Mouse (Mus musculus) gastrocnemius, postnatal 25 days (tissue): ENCODE results near the gene Krt82. TPM values are rescaled to one million over a fixed set of nuclear protein-coding genes. Genes with fewer than 3 reads are reported as not detected.
A peak's percentile ranks its signal among the peaks of the same experiment; 100 is the strongest.

Experiments used
- DNase-seq: peaks from one replicate; pipeline ENCODE4 v3.0.0; 2022
- microRNA-seq, 2 experiments: library from miRNA; unstranded; fragments of <30 nt; microRNA quantifications; one replicate each; pipeline ENCODE4 v1.2.0; 2021; ENCODE audit warnings: borderline replicate concordance in 2 of 2
- total RNA-seq, 2 experiments: library from RNA; stranded (reverse); gene quantifications; 1 replicate in 1 of 2; 2 replicates in 1 of 2; pipeline ENCODE4 v1.2.3; 2021

The Krt82 gene
- total RNA-seq, 2 experiments from 2014 or later, result not detected

GRCm38 (mm10) chr15:101508247-101508646 is 42.2 kb downstream of the Krt82 start:
- DNase-seq, result no peak

GRCm38 (mm10) chr15:101506896-101507758 is 43.3 kb downstream of the Krt82 start:
- no peak for DNase-seq

- DNase-seq, result peak; percentile 22
Observed at GRCm38 (mm10) chr15:101497181-101497580, 53.3 kb downstream of the Krt82 start.

GRCm38 (mm10) chr15:101495266-101495665 is 55.2 kb downstream of the Krt82 start:
- no peak for DNase-seq

- peak; percentile 14 for DNase-seq
Observed at GRCm38 (mm10) chr15:101494203-101494602, 56.3 kb downstream of the Krt82 start.

GRCm38 (mm10) chr15:101493713-101494112 is 56.8 kb downstream of the Krt82 start:
- no peak for DNase-seq

- DNase-seq, result no peak
Observed at GRCm38 (mm10) chr15:101492718-101493117, 57.7 kb downstream of the Krt82 start.

GRCm38 (mm10) chr15:101491431-101491830 is 59.0 kb downstream of the Krt82 start, which contains the start of gene Krt83:
TSS of gene Krt83 (minus strand) at chr15:101491512.
- DNase-seq, result no peak

Small RNA genes lying within 50 kb of the gene (microRNA-seq; reads per million reads assigned to microRNA genes)
- gene Gm44393 (0 reads per million in 2 experiments), gene Gm44460 (0 reads per million in 2 experiments)

Other genes starting within 250 kb of the Krt82 start
- 1 to 10 TPM; 1.6 to 1.9 TPM for gene Krt80, start 180.5 kb downstream of the Krt82 start, total RNA-seq
- gene Krt7, start 139.6 kb downstream of the Krt82 start, total RNA-seq, result not detected
- gene Krt87, start 111.9 kb downstream of the Krt82 start, total RNA-seq, result not detected
- not detected for gene Krt88, start 102.9 kb downstream of the Krt82 start, total RNA-seq
- gene Krt81, start 86.9 kb downstream of the Krt82 start, total RNA-seq, result not detected
- not detected for gene Krt86, start 77.2 kb downstream of the Krt82 start, total RNA-seq
- gene Krt83, start 59.2 kb downstream of the Krt82 start, total RNA-seq, result not detected
- not detected for gene Gm49425, start 33.4 kb downstream of the Krt82 start, total RNA-seq
- not detected for gene Krt84, start 17.8 kb downstream of the Krt82 start, total RNA-seq
- gene Krt90, start 12.3 kb upstream of the Krt82 start, total RNA-seq, result not detected
- gene Krt75, start 23.2 kb upstream of the Krt82 start, total RNA-seq, result not detected
- gene Gm5414, start 77.5 kb upstream of the Krt82 start, total RNA-seq, result not detected
- gene Gm5478, start 96.7 kb upstream of the Krt82 start, total RNA-seq, result not detected
- not detected for gene Krt6b, start 129.6 kb upstream of the Krt82 start, total RNA-seq
- gene Krt6a, start 143.6 kb upstream of the Krt82 start, total RNA-seq, result not detected
- gene Krt5, start 162.2 kb upstream of the Krt82 start, total RNA-seq, result not detected
- not detected for gene Krt71, start 192.4 kb upstream of the Krt82 start, total RNA-seq
- not detected for gene Krt72, start 235.8 kb upstream of the Krt82 start, total RNA-seq